Mouse (Mus musculus): Measurements from ENCODE around the gene Psg20. TPM values are rescaled to one million over a fixed set of nuclear protein-coding genes. Genes with fewer than 3 reads are reported as not detected.
"Not testable (repeated sequence)": the region's sequence is repeated elsewhere in the genome, so short reads cannot be mapped to it uniquely, and the experiment has no call there.

The Psg20 gene
- polyA plus RNA-seq, 1 experiment from 2014 or later: not detected

- not testable (repeated sequence) for H3K27ac ChIP-seq (ENCODE audit: low read depth, low read length); H3K9ac ChIP-seq (ENCODE audit: low read length); H3K9me3 ChIP-seq (ENCODE audit: control insufficient read depth, low read length); ATAC-seq (replicated peaks; ENCODE audit: low FRiP score); DNase-seq (ENCODE audit: low spot score); H3K4me2 ChIP-seq (ENCODE audit: low read depth, low read length, severe bottlenecking); H3K36me3 ChIP-seq (ENCODE audit: control insufficient read depth, insufficient read depth, low read length); H3K27me3 ChIP-seq (ENCODE audit: control insufficient read depth, insufficient read depth, low read length); H3K4me1 ChIP-seq (replicated peaks; ENCODE audit: control insufficient read depth, insufficient read depth, low read length); H3K4me3 ChIP-seq (ENCODE audit: low read depth, low read length)
- 78% methylated on average over 4 of the region's 4 CpGs for WGBS
Measured at GRCm38 (mm10) chr7:18710331-18710730, 24.3 kb upstream of the Psg20 start.

GRCm38 (mm10) chr7:18685586-18685985 lies 399 bp downstream of the Psg20 start:
- Histone ChIP-seq H3K9ac (ENCODE audit: low read length) (no peak overlapping the region), H3K27me3 (ENCODE audit: control insufficient read depth, insufficient read depth, low read length) (no peaks in the 10 kb centered on the region), H3K36me3 (ENCODE audit: control insufficient read depth, insufficient read depth, low read length) (no peaks in the 10 kb centered on the region), H3K4me1 (replicated peaks; ENCODE audit: control insufficient read depth, insufficient read depth, low read length) (no peaks in the 10 kb centered on the region), H3K4me3 (ENCODE audit: low read depth, low read length) (no peak overlapping the region), H3K27ac (ENCODE audit: low read depth, low read length) (no peak overlapping the region), H3K4me2 (ENCODE audit: low read depth, low read length, severe bottlenecking) (no peak overlapping the region), H3K9me3 (ENCODE audit: control insufficient read depth, low read length) (no peaks in the 10 kb centered on the region)
- DNase-seq (ENCODE audit: low spot score): no peak
- no peak for ATAC-seq (replicated peaks; ENCODE audit: low FRiP score)

- Histone ChIP-seq H3K4me3 (ENCODE audit: low read depth, low read length) (no peak overlapping the region), H3K9me3 (ENCODE audit: control insufficient read depth, low read length) (no peaks in the 10 kb centered on the region), H3K27ac (ENCODE audit: low read depth, low read length) (no peak overlapping the region), H3K27me3 (ENCODE audit: control insufficient read depth, insufficient read depth, low read length) (no peaks in the 10 kb centered on the region), H3K9ac (ENCODE audit: low read length) (no peak overlapping the region), H3K4me2 (ENCODE audit: low read depth, low read length, severe bottlenecking) (no peak overlapping the region), H3K4me1 (replicated peaks; ENCODE audit: control insufficient read depth, insufficient read depth, low read length) (no peaks in the 10 kb centered on the region), H3K36me3 (ENCODE audit: control insufficient read depth, insufficient read depth, low read length) (no peaks in the 10 kb centered on the region)
- no peak for ATAC-seq (replicated peaks; ENCODE audit: low FRiP score)
- WGBS: 37% methylated on average over 2 of the region's 2 CpGs
- DNase-seq (ENCODE audit: low spot score): peak; percentile 55
Measured at GRCm38 (mm10) chr7:18679772-18680171, 6.2 kb downstream of the Psg20 start.

- H3K4me2 ChIP-seq (ENCODE audit: low read depth, low read length, severe bottlenecking); H3K4me1 ChIP-seq (replicated peaks; ENCODE audit: control insufficient read depth, insufficient read depth, low read length); DNase-seq (ENCODE audit: low spot score); H3K9ac ChIP-seq (ENCODE audit: low read length); H3K36me3 ChIP-seq (ENCODE audit: control insufficient read depth, insufficient read depth, low read length); H3K4me3 ChIP-seq (ENCODE audit: low read depth, low read length); H3K9me3 ChIP-seq (ENCODE audit: control insufficient read depth, low read length); H3K27ac ChIP-seq (ENCODE audit: low read depth, low read length); ATAC-seq (replicated peaks; ENCODE audit: low FRiP score); H3K27me3 ChIP-seq (ENCODE audit: control insufficient read depth, insufficient read depth, low read length): not testable (repeated sequence)
- WGBS: 45% methylated on average over 1 of the region's 2 CpGs
Measured at GRCm38 (mm10) chr7:18656625-18657024, 29.4 kb downstream of the Psg20 start, which contains the start of gene Psg21. TSS of gene Psg21 (minus strand) at chr7:18656725.

- 85% methylated on average over 8 of the region's 8 CpGs for WGBS
- H3K27me3 ChIP-seq (ENCODE audit: control insufficient read depth, insufficient read depth, low read length): not testable (repeated sequence)
Measured at GRCm38 (mm10) chr7:18626921-18627320, 59.1 kb downstream of the Psg20 start.

More at GRCm38 (mm10) chr7:18626921-18627320, 59.1 kb downstream of the Psg20 start:
- DNase-seq (ENCODE audit: low spot score); ATAC-seq (replicated peaks; ENCODE audit: low FRiP score); H3K9me3 ChIP-seq (ENCODE audit: control insufficient read depth, low read length); H3K9ac ChIP-seq (ENCODE audit: low read length); H3K4me1 ChIP-seq (replicated peaks; ENCODE audit: control insufficient read depth, insufficient read depth, low read length); H3K27ac ChIP-seq (ENCODE audit: low read depth, low read length); H3K4me2 ChIP-seq (ENCODE audit: low read depth, low read length, severe bottlenecking); H3K36me3 ChIP-seq (ENCODE audit: control insufficient read depth, insufficient read depth, low read length); H3K4me3 ChIP-seq (ENCODE audit: low read depth, low read length): not testable (repeated sequence)

Other genes starting within 250 kb of the Psg20 start
- not detected in 2 replicates for gene Psg26, start 202.0 kb downstream of the Psg20 start, polyA plus RNA-seq (2014; fragmentation: Nextera tagmentation; extraction: Ambion mirVana)
- not detected in 2 replicates for gene Psg25, start 153.9 kb downstream of the Psg20 start, polyA plus RNA-seq (2014; fragmentation: Nextera tagmentation; extraction: Ambion mirVana)
- not detected in 2 replicates for gene Psg27, start 118.9 kb downstream of the Psg20 start, polyA plus RNA-seq (2014; fragmentation: Nextera tagmentation; extraction: Ambion mirVana)
- not detected in 2 replicates for gene Psg23, start 69.7 kb downstream of the Psg20 start, polyA plus RNA-seq (2014; fragmentation: Nextera tagmentation; extraction: Ambion mirVana)
- gene Psg21, start 29.5 kb downstream of the Psg20 start, polyA plus RNA-seq (2014; fragmentation: Nextera tagmentation; extraction: Ambion mirVana): not detected in 2 replicates
- not detected in 2 replicates for gene Psg22, start 31.9 kb upstream of the Psg20 start, polyA plus RNA-seq (2014; fragmentation: Nextera tagmentation; extraction: Ambion mirVana)
- gene Psg19, start 112.3 kb upstream of the Psg20 start, polyA plus RNA-seq (2014; fragmentation: Nextera tagmentation; extraction: Ambion mirVana): not detected in 2 replicates
- gene Psg17, start 135.4 kb upstream of the Psg20 start, polyA plus RNA-seq (2014; fragmentation: Nextera tagmentation; extraction: Ambion mirVana): not detected in 2 replicates
- gene Mill2, start 153.8 kb upstream of the Psg20 start, polyA plus RNA-seq (2014; fragmentation: Nextera tagmentation; extraction: Ambion mirVana): 0.09 TPM in 1 of 2 replicates, not detected in the other
- 0.48 and 0.94 TPM in 2 replicates for gene Pglyrp1, start 185.1 kb upstream of the Psg20 start, polyA plus RNA-seq (2014; fragmentation: Nextera tagmentation; extraction: Ambion mirVana)
- gene Ccdc61, start 224.2 kb upstream of the Psg20 start, polyA plus RNA-seq (2014; fragmentation: Nextera tagmentation; extraction: Ambion mirVana): 32.2 and 32.6 TPM in 2 replicates
- 6.9 and 8.3 TPM in 2 replicates for gene Nova2, start 239.7 kb upstream of the Psg20 start, polyA plus RNA-seq (2014; fragmentation: Nextera tagmentation; extraction: Ambion mirVana)

Measured in forebrain, embryonic 11.5 days (tissue).